Mouse (Mus musculus): ENCODE results near the gene Fem1a. TPM values are rescaled to one million over a fixed set of nuclear protein-coding genes. Genes with fewer than 3 reads are reported as not detected.
A peak's percentile ranks its signal among the peaks of the same experiment; 100 is the strongest.
"Not testable (repeated sequence)": the region's sequence is repeated elsewhere in the genome, so short reads cannot be mapped to it uniquely, and the experiment has no call there.

Fem1a gene
- total RNA-seq, 1 experiment from 2014 or later, result 30.0 TPM

- peak; percentile 99 for DNase-seq
Observed at GRCm38 (mm10) chr17:56255863-56256238, 759 bp upstream of the Fem1a start.

DNA sequence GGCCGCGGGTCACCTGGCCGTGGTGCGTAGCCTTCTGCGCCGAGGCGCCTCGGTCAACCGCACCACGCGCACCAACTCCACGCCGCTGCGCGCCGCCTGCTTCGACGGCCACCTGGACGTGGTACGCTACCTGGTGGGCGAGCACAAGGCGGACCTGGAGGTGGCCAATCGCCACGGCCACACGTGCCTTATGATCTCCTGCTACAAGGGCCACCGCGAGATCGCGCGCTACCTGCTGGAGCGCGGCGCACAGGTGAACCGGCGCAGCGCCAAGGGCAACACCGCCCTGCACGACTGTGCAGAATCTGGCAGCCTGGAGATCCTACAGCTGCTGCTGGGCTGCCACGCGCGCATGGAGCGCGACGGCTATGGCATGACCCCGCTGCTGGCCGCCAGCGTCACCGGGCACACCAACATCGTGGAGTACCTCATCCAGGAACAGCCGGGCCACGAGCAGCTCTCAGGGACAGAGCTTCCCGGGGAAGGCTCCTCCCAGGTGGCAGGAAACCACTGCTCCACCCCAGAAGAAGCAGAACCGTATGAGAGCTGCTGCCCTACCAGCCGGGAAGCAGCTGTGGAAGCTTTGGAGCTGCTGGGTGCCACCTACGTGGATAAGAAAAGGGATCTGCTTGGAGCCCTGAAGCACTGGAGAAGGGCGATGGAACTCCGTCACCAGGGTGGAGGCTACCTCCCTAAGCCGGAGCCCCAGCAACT is 728 bp downstream of the Fem1a start:
- no peak for DNase-seq

DNA sequence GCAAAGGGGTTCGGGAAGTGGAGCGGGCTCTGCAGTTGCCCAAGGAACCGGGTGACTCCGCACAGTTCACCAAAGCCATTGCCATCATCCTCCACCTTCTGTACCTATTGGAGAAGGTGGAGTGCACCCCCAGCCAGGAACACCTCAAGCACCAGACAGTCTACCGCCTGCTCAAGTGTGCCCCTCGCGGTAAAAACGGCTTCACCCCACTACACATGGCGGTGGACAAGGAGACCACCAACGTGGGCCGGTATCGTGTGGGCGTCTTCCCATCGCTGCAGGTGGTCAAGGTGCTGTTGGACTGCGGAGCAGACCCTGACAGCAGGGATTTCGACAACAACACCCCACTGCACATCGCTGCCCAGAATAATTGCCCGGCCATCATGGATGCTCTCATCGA is 1.7 kb downstream of the Fem1a start:
- not testable (repeated sequence) for DNase-seq

- DNase-seq, result not testable (repeated sequence)
Observed at GRCm38 (mm10) chr17:56258812-56259211, 2.2 kb downstream of the Fem1a start.

DNA sequence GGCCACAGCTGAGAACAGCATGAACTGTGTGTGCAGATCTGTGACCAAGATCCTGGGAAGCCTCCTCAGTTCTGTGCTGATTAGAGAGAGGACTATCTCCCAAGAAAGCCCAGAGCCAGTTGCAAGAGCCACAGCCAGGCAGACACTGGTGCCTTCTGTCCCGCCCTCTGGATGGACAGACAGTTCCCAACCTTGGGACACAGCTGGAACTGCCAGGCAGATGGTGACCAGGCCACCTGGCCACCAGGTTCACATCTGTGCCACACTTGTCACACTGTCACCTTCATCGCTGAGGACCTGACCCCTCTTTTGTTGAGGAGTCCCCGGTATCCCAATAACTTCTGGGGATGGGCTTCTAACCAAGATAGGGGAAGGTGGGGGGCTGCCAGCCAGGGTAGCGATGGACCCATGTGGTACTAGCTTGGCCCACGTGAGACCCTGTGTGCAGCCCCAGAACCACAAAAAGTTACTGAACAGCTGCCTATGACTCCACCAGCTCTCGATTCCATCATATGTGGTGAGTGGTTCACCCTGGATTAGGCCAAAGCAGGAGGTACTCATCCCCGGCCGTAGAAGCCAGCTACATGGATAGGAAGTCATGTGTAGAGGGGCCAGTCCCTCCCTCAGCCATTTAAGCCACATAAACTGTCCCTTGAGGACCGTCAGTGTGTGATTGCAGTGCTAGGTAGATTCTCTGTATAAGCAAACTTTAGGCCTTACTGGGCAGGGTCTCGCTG is 2.9 kb downstream of the Fem1a start:
- DNase-seq, result no peak

GRCm38 (mm10) chr17:56261166-56261565 is 4.6 kb downstream of the Fem1a start:
- no peak for DNase-seq

DNA sequence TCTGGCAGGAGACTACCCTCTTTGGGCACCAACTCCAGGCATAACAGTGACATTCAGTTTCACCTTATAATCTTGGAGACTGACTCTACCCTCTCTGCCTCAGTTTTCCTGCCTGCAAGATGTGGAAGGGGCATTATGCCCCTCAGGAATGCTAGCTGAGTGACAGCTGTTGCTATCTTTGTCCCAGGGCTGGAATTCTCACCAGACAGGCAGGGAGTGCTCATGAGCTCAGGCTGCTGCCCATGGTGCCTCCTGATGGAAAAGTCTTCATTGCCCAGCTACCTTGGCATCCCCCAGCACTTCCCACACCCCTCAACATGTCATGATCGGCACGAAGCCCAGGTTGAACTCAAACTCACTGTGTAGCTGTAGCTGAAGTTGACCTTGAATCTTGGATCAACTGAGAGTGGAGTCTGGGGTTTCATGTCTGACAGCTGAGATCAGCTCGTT is 6.1 kb downstream of the Fem1a start:
- no peak for DNase-seq

DNA sequence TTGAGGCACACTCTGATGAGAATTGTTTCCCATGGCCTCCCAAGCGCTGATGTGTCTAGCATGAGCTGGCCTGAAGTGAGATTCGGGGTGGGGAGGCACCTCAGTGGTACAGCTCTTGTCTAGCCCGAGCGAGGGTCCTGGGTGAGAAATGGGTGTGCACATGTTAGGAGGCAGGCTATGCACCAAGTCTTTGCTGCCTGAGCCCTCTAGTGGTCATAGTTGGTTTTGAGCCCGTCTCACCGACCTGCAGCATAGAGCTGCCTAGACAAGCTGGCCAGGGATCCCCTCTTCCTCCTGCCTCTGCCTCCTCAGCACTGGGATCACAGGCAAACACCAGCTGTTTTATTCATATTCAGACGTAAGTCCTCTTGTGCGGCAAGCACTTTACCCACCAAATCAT is 7.4 kb downstream of the Fem1a start:
- peak; percentile 74 for DNase-seq

GRCm38 (mm10) chr17:56265011-56265410 is 8.4 kb downstream of the Fem1a start:
- no peak for DNase-seq

DNA sequence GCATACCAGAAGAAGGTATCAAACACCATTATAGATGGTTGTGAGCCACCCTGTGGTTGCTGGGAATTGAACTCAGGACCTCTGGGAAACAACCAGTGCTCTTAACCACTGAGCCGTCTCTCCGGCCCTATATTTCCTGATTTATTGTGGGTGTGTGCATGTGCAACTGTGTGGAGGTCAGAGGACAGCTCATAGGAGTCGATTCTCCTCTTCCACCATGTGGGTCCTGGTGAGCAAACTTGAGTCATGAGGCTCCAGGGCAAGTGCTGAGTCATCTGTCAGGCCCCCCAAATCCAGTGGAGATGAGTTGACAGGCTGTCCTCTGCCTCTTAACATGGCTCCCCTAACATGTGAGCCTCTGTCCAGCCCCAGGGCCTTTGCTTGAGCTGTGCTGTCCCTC is 9.3 kb downstream of the Fem1a start:
- DNase-seq, result no peak

- no peak for DNase-seq
Observed at GRCm38 (mm10) chr17:56266271-56266670, 9.7 kb downstream of the Fem1a start.

DNA sequence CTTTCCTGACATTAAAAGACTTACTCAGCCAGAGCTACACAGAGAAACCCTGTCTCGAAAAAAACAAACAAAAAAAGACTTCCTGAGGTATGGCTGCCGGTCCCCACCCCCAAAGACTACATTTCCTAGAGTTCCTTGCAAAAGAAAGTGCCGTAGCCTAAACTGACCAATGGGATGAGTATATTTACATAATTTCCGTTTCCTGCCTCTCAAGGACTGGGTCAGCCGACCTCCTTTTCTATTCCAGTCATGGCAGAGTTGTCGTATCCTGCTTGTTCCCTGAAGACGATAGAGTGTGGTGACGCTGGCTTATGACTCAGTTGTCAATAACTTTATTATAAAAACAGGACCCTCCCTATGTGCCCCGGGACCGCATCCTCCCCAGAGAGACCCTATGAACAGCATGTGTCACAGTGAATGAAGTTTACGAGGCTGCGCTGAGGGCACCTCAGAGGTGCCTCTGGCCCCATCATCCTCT is 12.6 kb downstream of the Fem1a start:
- DNase-seq, result no peak

GRCm38 (mm10) chr17:56269741-56270140 is 13.1 kb downstream of the Fem1a start:
- DNase-seq, result no peak

- DNase-seq, result no peak
Observed at GRCm38 (mm10) chr17:56271609-56272253, 15.1 kb downstream of the Fem1a start.

DNA sequence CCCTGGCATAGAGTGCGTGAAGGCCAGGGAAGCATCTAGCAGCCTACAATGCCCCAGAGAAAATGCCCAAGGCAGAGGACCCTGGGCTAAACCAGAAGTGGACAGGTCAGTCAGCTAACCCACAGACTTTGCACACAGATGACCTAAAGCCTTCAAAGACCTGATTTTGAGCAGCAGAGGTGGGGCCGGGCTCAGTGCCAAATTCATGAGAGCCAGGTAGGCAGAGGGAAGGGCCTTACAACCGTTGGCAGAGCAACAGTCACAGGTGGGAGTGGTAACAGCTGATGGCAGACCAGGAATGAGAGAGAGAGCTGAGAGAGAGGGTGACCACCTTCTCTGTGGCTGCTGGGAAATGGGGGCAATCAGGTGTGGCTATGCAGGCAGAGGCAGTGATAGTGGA is 16.0 kb downstream of the Fem1a start:
- no peak for DNase-seq

- no peak for DNase-seq
Observed at GRCm38 (mm10) chr17:56273482-56273881, 16.9 kb downstream of the Fem1a start.

- no peak for DNase-seq
Observed at GRCm38 (mm10) chr17:56273986-56274385, 17.4 kb downstream of the Fem1a start.

DNA sequence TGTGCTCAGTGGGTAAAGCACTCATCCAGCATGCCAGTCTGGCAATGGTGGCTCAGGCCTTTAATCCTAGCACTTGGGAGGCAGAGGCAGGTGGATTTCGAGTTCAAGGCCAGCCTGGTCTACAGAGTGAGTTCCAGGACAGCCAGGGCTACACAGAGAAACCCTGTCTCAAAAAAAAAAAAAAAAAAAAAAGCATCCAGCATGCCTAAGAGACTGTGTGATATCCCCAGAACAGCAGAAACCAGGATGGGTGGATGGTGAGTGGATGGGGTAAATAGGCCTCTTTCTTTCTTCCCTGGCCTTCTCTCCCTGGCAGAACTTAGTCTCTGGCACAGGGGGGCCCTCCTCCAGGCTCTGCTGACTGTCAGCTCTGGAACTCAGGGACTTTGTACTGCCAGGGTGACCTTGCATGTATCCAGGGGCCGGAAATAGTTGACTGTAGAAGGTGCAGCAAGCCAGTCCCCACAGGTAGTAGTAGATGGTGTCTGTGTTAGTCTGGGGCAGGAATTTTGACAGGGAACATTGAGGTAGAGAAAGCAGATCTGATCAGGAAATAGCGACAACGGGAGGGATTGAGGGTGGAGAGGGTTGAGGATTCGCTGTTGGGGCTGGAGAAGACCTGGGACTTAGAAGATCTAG is 19.4 kb downstream of the Fem1a start:
- peak; percentile 42 for DNase-seq

- DNase-seq, result peak; percentile 86
Observed at GRCm38 (mm10) chr17:56276643-56277566, 20.3 kb downstream of the Fem1a start, which contains the start of gene Ticam1. TSS of gene Ticam1 (minus strand) at chr17:56276786.

GRCm38 (mm10) chr17:56277567-56277893 is 20.9 kb downstream of the Fem1a start:
- no peak for DNase-seq

GRCm38 (mm10) chr17:56278340-56278739 is 21.7 kb downstream of the Fem1a start:
- DNase-seq, result no peak

Measured in adrenal gland, postnatal 25 days (tissue).